Mouse (Mus musculus) stomach, embryonic 16.5 days (tissue): Measurements from ENCODE around the gene Tle6. TPM values are rescaled to one million over a fixed set of nuclear protein-coding genes. Genes with fewer than 3 reads are reported as not detected.
A peak's percentile ranks its signal among the peaks of the same experiment; 100 is the strongest.

Source experiments
- ATAC-seq: fragments of 200-750 bp; cut with Nextera tagmentation; 2 replicates; pipeline ENCODE4 v1.8.0; 2017; ENCODE audit warnings: moderate number of reproducible peaks, moderate TSS enrichment; ENCODE audit not compliant: insufficient read depth, low FRiP score
- H3K27ac ChIP-seq: fragments of 300-500 bp; sonication (generic); 2 replicates; pipeline ENCODE4 v1.5.1; 2014; ENCODE audit warnings: low read length
- H3K27me3 ChIP-seq: fragments of 300-500 bp; sonication (generic); 2 replicates; pipeline ENCODE4 v1.6.1; 2014; ENCODE audit warnings: low read length, control low read depth, mixed read lengths; ENCODE audit not compliant: control insufficient read depth, insufficient read depth
- H3K36me3 ChIP-seq: fragments of 300-500 bp; sonication (generic); 2 replicates; pipeline ENCODE4 v1.6.1; 2014; ENCODE audit warnings: low read length; ENCODE audit not compliant: control insufficient read depth, insufficient read depth
- H3K4me1 ChIP-seq: fragments of 300-500 bp; sonication (generic); 2 replicates; pipeline ENCODE4 v1.6.1; 2014; ENCODE audit warnings: low read length, control low read depth, mixed read lengths; ENCODE audit not compliant: control insufficient read depth, insufficient read depth
- H3K4me2 ChIP-seq: fragments of 300-500 bp; sonication (generic); 2 replicates; pipeline ENCODE4 v1.6.1; 2014; ENCODE audit warnings: low read depth, low read length, mixed read lengths
- H3K4me3 ChIP-seq: fragments of 300-500 bp; sonication (generic); replicated peaks from 2 replicates; pipeline ENCODE4 v1.5.1; 2014; ENCODE audit warnings: mild to moderate bottlenecking, low read length
- H3K9ac ChIP-seq: fragments of 300-500 bp; sonication (generic); 2 replicates; pipeline ENCODE4 v1.6.1; 2014; ENCODE audit warnings: low read length
- H3K9me3 ChIP-seq: fragments of 300-500 bp; sonication (generic); replicated peaks from 2 replicates; pipeline ENCODE4 v1.6.1; 2016; ENCODE audit warnings: low read length, control low read depth; ENCODE audit not compliant: control insufficient read depth
- WGBS: fragments of 180-500 bp; shearing (Covaris S2); extraction: QIAGEN DNeasy Blood & Tissue Kit; methylation state at CpG from one replicate; pipeline ENCODE4 v1.1.7; 2014; 5-methylcytosine and 5-hydroxymethylcytosine counted together
- polyA plus RNA-seq: library from polyadenylated mRNA; unstranded; fragments of >200 nt; fragmentation: Nextera tagmentation; extraction: Ambion mirVana; gene quantifications from 2 replicates; pipeline ENCODE4 v1.2.1, GENCODE M21; 2015

The Tle6 gene
- polyA plus RNA-seq, 1 experiment from 2014 or later: 31.2 TPM

DNA sequence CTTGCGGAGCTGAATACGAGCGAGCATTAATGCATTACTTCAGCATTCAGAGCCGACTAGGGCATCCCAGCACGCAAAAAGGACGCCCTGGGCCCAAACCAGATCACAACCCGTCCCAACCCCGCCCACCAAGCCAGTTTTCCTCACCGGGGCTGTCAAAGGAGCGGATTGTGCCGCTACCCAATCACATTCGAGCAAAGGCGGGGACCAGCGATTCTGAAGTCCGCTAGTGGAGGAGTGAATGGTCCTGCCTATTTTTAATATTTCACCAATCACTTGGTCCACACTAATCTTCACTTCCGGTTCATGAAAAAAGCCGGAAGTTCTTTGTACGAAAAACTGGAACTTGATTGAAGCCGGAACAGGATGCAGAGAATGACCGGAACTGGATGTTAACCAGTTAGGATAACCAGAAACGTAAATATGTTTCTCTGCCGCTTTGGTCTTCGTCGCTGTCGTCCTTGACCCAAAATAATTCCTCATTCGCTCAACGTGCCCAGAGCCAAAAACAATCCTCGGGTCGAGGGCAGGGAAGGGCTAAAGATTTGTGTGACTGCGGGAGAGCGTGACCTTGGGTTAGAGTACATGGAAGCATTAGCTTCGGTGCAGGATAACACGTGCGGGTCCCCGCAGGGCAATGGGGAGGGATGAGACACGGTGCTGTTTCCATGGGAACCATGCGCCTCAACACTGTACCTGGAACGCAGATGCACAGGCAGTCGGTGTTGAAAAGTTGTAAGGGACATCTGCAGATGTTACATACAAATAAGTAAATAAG lies 5.3 kb upstream of the Tle6 start, which contains the start of gene BC025920:
Gene BC025920 (plus strand): TSS at position 297 of the 778 bp plus-strand sequence.
- peak within 1 kb of the TSS; percentile 81 for H3K4me2 ChIP-seq
- peak within 1 kb of the TSS; percentile 68 for H3K9ac ChIP-seq
- ATAC-seq: peak; percentile 93
- H3K27ac ChIP-seq: peak within 1 kb of the TSS; percentile 96
- H3K9me3 ChIP-seq: 0 out of 2 replicates have a peak, but pooled peaks cover 3% of the 10 kb centered on the region
- WGBS: under 1% methylated on average over 39 of the region's 39 CpGs
- H3K4me3 ChIP-seq: peak within 1 kb of the TSS; percentile 52
- H3K4me1 ChIP-seq: peaks cover 19% of the 10 kb centered on the region
- H3K36me3 ChIP-seq: no peaks in the 10 kb centered on the region
- no peaks in the 10 kb centered on the region for H3K27me3 ChIP-seq

- Histone ChIP-seq H3K4me1 (peaks cover 24% of the 10 kb centered on the region), H3K36me3 (no peaks in the 10 kb centered on the region), H3K4me3 (peak overlapping the region; percentile 52), H3K9ac (peak overlapping the region; percentile 68), H3K4me2 (peak overlapping the region; percentile 64), H3K27me3 (no peaks in the 10 kb centered on the region), H3K9me3 (no peaks in the 10 kb centered on the region), H3K27ac (peak overlapping the region; percentile 96)
- ATAC-seq: no peak
- 2% methylated on average over 14 of the region's 14 CpGs for WGBS
Observed at GRCm38 (mm10) chr10:81605666-81605973, 4.7 kb upstream of the Tle6 start.

GRCm38 (mm10) chr10:81604968-81605665 lies 4.2 kb upstream of the Tle6 start:
- Histone ChIP-seq H3K9me3 (no peaks in the 10 kb centered on the region), H3K4me3 (peak overlapping the region; percentile 52), H3K27me3 (no peaks in the 10 kb centered on the region), H3K4me2 (peak overlapping the region; percentile 64), H3K9ac (peak overlapping the region; percentile 68), H3K36me3 (no peaks in the 10 kb centered on the region), H3K4me1 (peaks cover 29% of the 10 kb centered on the region), H3K27ac (peak overlapping the region; percentile 96)
- 18% methylated on average over 29 of the region's 29 CpGs for WGBS
- ATAC-seq: peak; percentile 7; the same call in 1 of the 2 replicates

DNA sequence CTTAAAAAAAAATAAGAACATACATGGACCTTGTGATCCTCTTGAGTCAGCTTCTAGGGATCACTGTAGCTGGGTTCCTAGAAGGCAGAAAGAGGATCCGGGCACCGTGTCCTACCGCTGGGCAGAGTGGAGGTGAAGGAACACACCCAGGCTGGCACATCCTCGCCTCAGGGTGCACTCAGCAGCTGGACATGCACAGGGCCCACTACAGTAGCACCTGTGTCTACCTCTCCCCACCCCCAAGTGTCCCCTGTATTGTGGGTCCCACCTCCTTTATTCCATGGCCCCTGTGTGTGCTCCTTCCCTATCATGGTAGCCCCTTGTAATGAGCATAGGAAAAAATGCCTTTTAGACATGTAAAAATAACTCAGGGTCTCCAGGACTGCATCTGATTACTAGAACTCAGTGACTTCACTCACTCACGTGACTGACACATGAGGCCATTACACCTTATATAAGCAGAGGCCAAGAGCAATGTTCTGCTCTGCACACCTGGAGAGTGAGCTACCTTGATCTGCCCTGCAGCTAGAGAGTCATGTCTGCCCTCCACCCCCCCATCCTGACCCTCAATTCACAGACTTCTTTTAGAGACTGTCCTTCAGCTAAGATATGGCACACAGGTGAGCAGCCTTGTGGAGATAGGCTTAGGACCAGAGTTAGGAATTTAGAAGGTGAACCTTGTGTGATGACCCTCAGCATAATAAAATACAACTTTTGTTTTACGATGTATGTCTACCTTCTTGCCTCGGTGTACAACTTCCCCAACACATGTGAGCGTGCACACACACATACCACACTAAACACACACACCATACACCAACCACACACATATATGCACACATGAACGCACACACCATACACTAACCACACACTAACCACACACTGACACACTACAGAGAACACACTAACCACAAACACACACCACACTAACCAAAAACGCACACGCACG lies 3.4 kb upstream of the Tle6 start:
- H3K27ac ChIP-seq: no peak overlapping the region
- H3K9ac ChIP-seq: peak overlapping the region; percentile 63
- no peak for ATAC-seq
- peak overlapping the region; percentile 64; the same call in 1 of the 2 replicates for H3K4me2 ChIP-seq
- H3K9me3 ChIP-seq: no peaks in the 10 kb centered on the region
- H3K27me3 ChIP-seq: no peaks in the 10 kb centered on the region
- H3K4me1 ChIP-seq: peaks cover 32% of the 10 kb centered on the region
- no peaks in the 10 kb centered on the region for H3K36me3 ChIP-seq
- WGBS: 74% methylated on average over 12 of the region's 12 CpGs
- H3K4me3 ChIP-seq: 0 out of 2 replicates have a peak overlapping the region, but pooled peaks have one; percentile 15

DNA sequence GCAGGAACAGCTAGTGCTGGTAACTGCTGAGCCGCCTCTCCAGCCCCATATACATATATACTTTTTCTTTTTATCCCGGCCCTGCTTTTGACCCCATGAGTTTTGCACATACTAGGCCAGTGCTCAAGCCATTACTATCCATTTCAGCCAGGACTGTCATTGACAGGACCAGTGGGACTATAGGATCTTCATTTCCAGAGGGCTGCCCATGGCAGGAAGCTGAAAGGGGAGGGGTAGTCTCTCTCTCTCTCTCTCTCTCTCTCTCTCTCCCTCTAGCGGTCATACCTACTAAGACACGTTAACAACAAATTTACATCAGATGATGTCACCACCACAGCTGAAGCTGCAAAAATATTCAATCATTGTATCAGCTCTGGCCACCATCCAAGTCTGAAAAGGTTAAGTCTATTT lies 1.9 kb upstream of the Tle6 start:
- no peak overlapping the region for H3K4me3 ChIP-seq
- WGBS: 17% methylated on average over 4 of the region's 4 CpGs
- no peaks in the 10 kb centered on the region for H3K27me3 ChIP-seq
- no peaks in the 10 kb centered on the region for H3K9me3 ChIP-seq
- H3K4me1 ChIP-seq: peaks cover 34% of the 10 kb centered on the region
- H3K27ac ChIP-seq: no peak overlapping the region
- H3K36me3 ChIP-seq: no peaks in the 10 kb centered on the region
- no peak for ATAC-seq
- no peak overlapping the region for H3K9ac ChIP-seq
- H3K4me2 ChIP-seq: no peak overlapping the region

GRCm38 (mm10) chr10:81601396-81601905 lies 578 bp upstream of the Tle6 start:
- Histone ChIP-seq H3K9ac (peak overlapping the region; percentile 31; the same call in 1 of the 2 replicates), H3K9me3 (no peaks in the 10 kb centered on the region), H3K36me3 (no peaks in the 10 kb centered on the region), H3K27me3 (no peaks in the 10 kb centered on the region), H3K4me2 (peak overlapping the region; percentile 58), H3K27ac (peak overlapping the region; percentile 12; the same call in 1 of the 2 replicates), H3K4me1 (peaks cover 41% of the 10 kb centered on the region), H3K4me3 (peak overlapping the region; percentile 33)
- WGBS: 31% methylated on average over 7 of the region's 7 CpGs
- ATAC-seq: no peak

- H3K9ac ChIP-seq: no peak overlapping the region
- ATAC-seq: no peak
- no peak overlapping the region for H3K4me2 ChIP-seq
- H3K4me3 ChIP-seq: no peak overlapping the region
- H3K36me3 ChIP-seq: no peaks in the 10 kb centered on the region
- no peaks in the 10 kb centered on the region for H3K9me3 ChIP-seq
- H3K27ac ChIP-seq: 0 out of 2 replicates have a peak overlapping the region, but pooled peaks have one; percentile 16
- 51% methylated on average over 10 of the region's 10 CpGs for whole genome bisulfite sequencing
- H3K4me1 ChIP-seq: peaks cover 47% of the 10 kb centered on the region
- no peaks in the 10 kb centered on the region for H3K27me3 ChIP-seq
Observed at GRCm38 (mm10) chr10:81600096-81600495, 777 bp downstream of the Tle6 start.

- Histone ChIP-seq H3K4me2 (no peak overlapping the region), H3K4me3 (no peak overlapping the region), H3K4me1 (peaks cover 43% of the 10 kb centered on the region), H3K9ac (no peak overlapping the region), H3K27me3 (no peaks in the 10 kb centered on the region), H3K9me3 (no peaks in the 10 kb centered on the region), H3K27ac (no peak overlapping the region), H3K36me3 (no peaks in the 10 kb centered on the region)
- no peak for ATAC-seq
- 63% methylated on average over 5 of the region's 5 CpGs for WGBS
Observed at GRCm38 (mm10) chr10:81599630-81600029, 1.2 kb downstream of the Tle6 start.
